Mouse (Mus musculus): ENCODE measurements around the gene Ckb. TPM values are rescaled to one million over a fixed set of nuclear protein-coding genes. Genes with fewer than 3 reads are reported as not detected.

The Ckb gene
- polyA plus RNA-seq, 1 experiment from 2014 or later: 1,731 TPM

Other genes with a start within 250 kb of the Ckb start
- 1.00 and 3.3 TPM in 2 replicates for gene Tnfaip2, start 229.9 kb downstream of the Ckb start, polyA plus RNA-seq (2015; fragmentation: Nextera tagmentation; extraction: Ambion mirVana)
- gene Gm266, start 186.5 kb downstream of the Ckb start, polyA plus RNA-seq (2015; fragmentation: Nextera tagmentation; extraction: Ambion mirVana): 2.9 and 12.0 TPM in 2 replicates
- 547 and 548 TPM in 2 replicates for gene Eif5, start 134.3 kb downstream of the Ckb start, polyA plus RNA-seq (2015; fragmentation: Nextera tagmentation; extraction: Ambion mirVana)
- 44.4 and 47.0 TPM in 2 replicates for gene Mark3, start 97.8 kb downstream of the Ckb start, polyA plus RNA-seq (2015; fragmentation: Nextera tagmentation; extraction: Ambion mirVana)
- 9.6 and 10.8 TPM in 2 replicates for gene Trmt61a, start 5.8 kb upstream of the Ckb start, polyA plus RNA-seq (2015; fragmentation: Nextera tagmentation; extraction: Ambion mirVana)
- gene Bag5, start 40.9 kb upstream of the Ckb start, polyA plus RNA-seq (2015; fragmentation: Nextera tagmentation; extraction: Ambion mirVana): 61.5 and 65.2 TPM in 2 replicates
- gene Apopt1, start 40.9 kb upstream of the Ckb start, polyA plus RNA-seq (2015; fragmentation: Nextera tagmentation; extraction: Ambion mirVana): 58.5 and 58.8 TPM in 2 replicates
- 504 and 568 TPM in 2 replicates for gene Klc1, start 86.5 kb upstream of the Ckb start, polyA plus RNA-seq (2015; fragmentation: Nextera tagmentation; extraction: Ambion mirVana)
- gene Xrcc3, start 141.5 kb upstream of the Ckb start, polyA plus RNA-seq (2015; fragmentation: Nextera tagmentation; extraction: Ambion mirVana): 2.5 and 4.6 TPM in 2 replicates
- gene Zfyve21, start 141.8 kb upstream of the Ckb start, polyA plus RNA-seq (2015; fragmentation: Nextera tagmentation; extraction: Ambion mirVana): 39.8 and 64.0 TPM in 2 replicates
- 32.1 and 33.5 TPM in 2 replicates for gene Ppp1r13b, start 235.8 kb upstream of the Ckb start, polyA plus RNA-seq (2015; fragmentation: Nextera tagmentation; extraction: Ambion mirVana)

All from neural tube, embryonic 15.5 days (tissue).